Mouse (Mus musculus) forebrain, embryonic 15.5 days (tissue): ENCODE results near the gene Bola2. TPM values are rescaled to one million over a fixed set of nuclear protein-coding genes. Genes with fewer than 3 reads are reported as not detected.
"Not testable (repeated sequence)": the region's sequence is repeated elsewhere in the genome, so short reads cannot be mapped to it uniquely, and the experiment has no call there.

Experiments
- ATAC-seq: fragments of 200-750 bp; cut with Nextera tagmentation; replicated peaks from 2 replicates; pipeline ENCODE4 v1.8.0; 2017; ENCODE audit warnings: mild to moderate bottlenecking, moderate TSS enrichment, moderate library complexity
- H3K27ac ChIP-seq: fragments of 300-500 bp; sonication (generic); replicated peaks from 2 replicates; pipeline ENCODE4 v1.5.1; 2015; ENCODE audit warnings: mild to moderate bottlenecking, inconsistent platforms
- H3K27me3 ChIP-seq: fragments of 300-500 bp; sonication (generic); 2 replicates; pipeline ENCODE4 v1.6.1; 2015; ENCODE audit warnings: inconsistent platforms
- H3K36me3 ChIP-seq: fragments of 300-500 bp; sonication (generic); 2 replicates; pipeline ENCODE4 v1.6.1; 2015; ENCODE audit warnings: mild to moderate bottlenecking, inconsistent platforms
- H3K4me1 ChIP-seq: fragments of 300-500 bp; sonication (generic); 2 replicates; pipeline ENCODE4 v1.6.1; 2015; ENCODE audit warnings: inconsistent platforms
- H3K4me2 ChIP-seq: fragments of 300-500 bp; sonication (generic); replicated peaks from 2 replicates; pipeline ENCODE4 v1.6.1; 2015; ENCODE audit warnings: mild to moderate bottlenecking, inconsistent platforms
- H3K4me3 ChIP-seq: fragments of 300-500 bp; sonication (generic); 2 replicates; pipeline ENCODE4 v1.5.1; 2015; ENCODE audit warnings: mild to moderate bottlenecking, inconsistent platforms
- H3K9ac ChIP-seq: fragments of 300-500 bp; sonication (generic); replicated peaks from 2 replicates; pipeline ENCODE4 v1.6.1; 2015; ENCODE audit warnings: mild to moderate bottlenecking, inconsistent platforms
- H3K9me3 ChIP-seq: fragments of 300-500 bp; sonication (generic); 2 replicates; pipeline ENCODE4 v1.6.1; 2016; ENCODE audit warnings: inconsistent platforms
- WGBS: fragments of 180-500 bp; shearing (Covaris S2); methylation state at CpG from one replicate; pipeline ENCODE4 v1.1.7; 2015; ENCODE audit warnings: mixed read lengths; 5-methylcytosine and 5-hydroxymethylcytosine counted together
- polyA plus RNA-seq: library from polyadenylated mRNA; unstranded; fragments of >200 nt; fragmentation: Nextera tagmentation; extraction: Ambion mirVana; gene quantifications from 2 replicates; pipeline ENCODE4 v1.2.1, GENCODE M21; 2015

The Bola2 gene
- polyA plus RNA-seq, 1 experiment from 2014 or later: 141 TPM

DNA sequence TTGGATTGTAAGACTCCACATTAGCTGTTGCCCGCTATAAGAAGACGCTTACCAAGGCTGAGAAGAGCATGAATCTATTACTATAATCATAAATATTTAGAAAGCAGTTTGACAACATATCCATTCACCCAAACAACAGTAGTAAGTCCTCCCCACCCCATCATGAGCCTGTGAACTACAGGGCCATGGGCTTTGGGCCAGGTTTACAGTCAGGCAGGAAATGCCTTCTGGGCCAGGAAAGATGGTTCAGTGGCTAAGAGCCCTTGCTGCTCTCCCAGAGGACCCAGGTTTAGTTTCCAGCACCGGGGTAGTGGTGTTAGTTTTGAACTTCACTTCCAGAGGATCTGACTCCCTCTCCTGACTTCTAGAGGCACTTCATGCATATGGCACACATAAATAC is 22.4 kb downstream of the Bola2 start:
- no peak overlapping the region for H3K4me2 ChIP-seq
- no peak for ATAC-seq
- H3K27me3 ChIP-seq: no peaks in the 10 kb centered on the region
- WGBS: 95% methylated on average over 3 of the region's 3 CpGs
- no peaks in the 10 kb centered on the region for H3K4me1 ChIP-seq
- H3K9ac ChIP-seq: no peak overlapping the region
- H3K9me3 ChIP-seq: no peaks in the 10 kb centered on the region
- no peaks in the 10 kb centered on the region for H3K36me3 ChIP-seq
- H3K27ac ChIP-seq: no peak overlapping the region
- H3K4me3 ChIP-seq: no peak overlapping the region

- no peaks in the 10 kb centered on the region for H3K9me3 ChIP-seq
- no peak overlapping the region for H3K4me3 ChIP-seq
- no peak for ATAC-seq
- WGBS: 96% methylated on average over 5 of the region's 5 CpGs
- H3K4me2 ChIP-seq: no peak overlapping the region
- H3K36me3 ChIP-seq: no peaks in the 10 kb centered on the region
- H3K9ac ChIP-seq: no peak overlapping the region
- H3K27me3 ChIP-seq: no peaks in the 10 kb centered on the region
- H3K4me1 ChIP-seq: no peaks in the 10 kb centered on the region
- no peak overlapping the region for H3K27ac ChIP-seq
These were observed 23.7 kb downstream of the Bola2 start for GRCm38 (mm10) chr7:126718787-126719337.

- H3K9ac ChIP-seq: no peak overlapping the region
- no peaks in the 10 kb centered on the region for H3K36me3 ChIP-seq
- no peaks in the 10 kb centered on the region for H3K27me3 ChIP-seq
- H3K4me3 ChIP-seq: no peak overlapping the region
- no peak overlapping the region for H3K27ac ChIP-seq
- ATAC-seq: no peak
- H3K9me3 ChIP-seq: no peaks in the 10 kb centered on the region
- H3K4me1 ChIP-seq: no peaks in the 10 kb centered on the region
- H3K4me2 ChIP-seq: no peak overlapping the region
- WGBS: 93% methylated on average over 13 of the region's 13 CpGs
These were observed 26.4 kb downstream of the Bola2 start for GRCm38 (mm10) chr7:126721635-126722034.

- 83% methylated on average over 3 of the region's 3 CpGs for WGBS
- no peak for ATAC-seq
These were observed 29.9 kb downstream of the Bola2 start for GRCm38 (mm10) chr7:126725077-126725476.

GRCm38 (mm10) chr7:126725667-126726066 is 30.5 kb downstream of the Bola2 start:
- Histone ChIP-seq H3K4me2 (no peak overlapping the region), H3K9me3 (no peaks in the 10 kb centered on the region), H3K4me1 (no peaks in the 10 kb centered on the region), H3K9ac (no peak overlapping the region), H3K36me3 (no peaks in the 10 kb centered on the region), H3K4me3 (no peak overlapping the region), H3K27me3 (no peaks in the 10 kb centered on the region), H3K27ac (no peak overlapping the region)
- 90% methylated on average over 5 of the region's 5 CpGs for WGBS
- ATAC-seq: no peak

More at GRCm38 (mm10) chr7:126725077-126725476, 29.9 kb downstream of the Bola2 start:
- H3K4me2 ChIP-seq: no peak overlapping the region
- no peak overlapping the region for H3K27ac ChIP-seq
- no peak overlapping the region for H3K4me3 ChIP-seq
- H3K36me3 ChIP-seq: no peaks in the 10 kb centered on the region
- H3K9me3 ChIP-seq: no peaks in the 10 kb centered on the region
- H3K27me3 ChIP-seq: no peaks in the 10 kb centered on the region
- no peaks in the 10 kb centered on the region for H3K4me1 ChIP-seq
- no peak overlapping the region for H3K9ac ChIP-seq

GRCm38 (mm10) chr7:126730256-126730789 is 35.1 kb downstream of the Bola2 start:
- H3K27me3 ChIP-seq, H3K36me3 ChIP-seq, H3K4me2 ChIP-seq, H3K27ac ChIP-seq, H3K9ac ChIP-seq, ATAC-seq, H3K4me3 ChIP-seq, H3K4me1 ChIP-seq, H3K9me3 ChIP-seq: not testable (repeated sequence)
- 89% methylated on average over 4 of the region's 4 CpGs for WGBS

DNA sequence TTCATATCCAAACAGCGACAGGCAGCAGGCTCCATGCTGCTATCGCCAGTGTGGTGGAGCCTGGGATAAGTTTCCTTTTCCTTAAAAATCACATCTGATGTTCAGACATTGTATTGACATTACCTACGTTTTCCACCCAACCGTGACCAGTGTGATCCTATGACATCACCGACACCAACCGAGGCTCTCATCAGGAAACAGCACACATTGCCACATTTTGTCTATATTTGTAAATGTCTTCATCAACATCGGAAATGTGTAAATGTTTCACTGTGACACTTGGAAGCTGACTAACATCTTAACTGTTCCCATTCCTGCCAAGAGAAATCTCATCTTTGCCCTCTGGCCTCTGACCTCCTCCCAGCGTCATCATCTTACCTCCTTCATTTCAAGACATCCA is 40.9 kb downstream of the Bola2 start:
- Histone ChIP-seq H3K4me3 (no peak overlapping the region), H3K36me3 (no peaks in the 10 kb centered on the region), H3K9ac (no peak overlapping the region), H3K27me3 (no peaks in the 10 kb centered on the region), H3K4me1 (0 out of 2 replicates have a peak, but pooled peaks cover 7% of the 10 kb centered on the region), H3K9me3 (no peaks in the 10 kb centered on the region), H3K27ac (no peak overlapping the region), H3K4me2 (no peak overlapping the region)
- 90% methylated on average over 8 of the region's 8 CpGs for WGBS
- ATAC-seq: no peak

- Histone ChIP-seq H3K27me3 (no peaks in the 10 kb centered on the region), H3K27ac (no peak overlapping the region), H3K9me3 (no peaks in the 10 kb centered on the region), H3K4me3 (no peak overlapping the region), H3K9ac (no peak overlapping the region), H3K36me3 (no peaks in the 10 kb centered on the region), H3K4me2 (no peak overlapping the region), H3K4me1 (0 out of 2 replicates have a peak, but pooled peaks cover 7% of the 10 kb centered on the region)
- WGBS: 81% methylated on average over 17 of the region's 17 CpGs
- no peak for ATAC-seq
These were observed 44.4 kb downstream of the Bola2 start for GRCm38 (mm10) chr7:126739551-126739950.

DNA sequence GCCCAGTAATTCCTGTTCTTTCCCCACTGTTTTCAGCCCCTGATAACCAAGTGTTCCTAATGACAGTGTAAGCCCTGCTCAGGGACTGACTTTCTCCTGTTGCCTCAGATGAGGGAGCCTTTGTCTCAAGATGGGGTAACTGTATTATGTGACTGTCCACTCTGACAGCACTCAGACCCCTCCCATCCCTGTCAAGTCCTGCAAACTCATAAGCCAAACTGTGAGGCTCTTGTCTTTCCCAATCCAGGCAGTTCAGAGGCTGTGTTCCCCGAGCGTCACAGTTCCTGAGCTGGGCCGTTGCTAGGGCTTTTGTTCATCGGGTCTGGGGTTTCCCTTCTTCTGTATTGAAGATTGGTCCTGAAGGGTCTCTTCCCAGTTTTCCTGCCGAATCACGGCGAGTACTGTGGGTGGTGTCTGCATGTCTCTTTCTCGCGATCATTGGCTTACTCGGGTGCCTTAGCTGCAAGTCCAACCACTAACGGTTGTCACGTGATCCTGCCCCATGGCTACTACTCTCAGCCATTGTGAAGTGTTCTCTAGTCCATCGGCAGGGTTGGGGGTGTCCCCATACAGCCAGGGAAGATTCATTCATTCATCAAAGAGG is 45.0 kb downstream of the Bola2 start:
- Histone ChIP-seq H3K27ac (no peak overlapping the region), H3K4me1 (0 out of 2 replicates have a peak, but pooled peaks cover 7% of the 10 kb centered on the region), H3K36me3 (no peaks in the 10 kb centered on the region), H3K4me3 (no peak overlapping the region), H3K27me3 (no peaks in the 10 kb centered on the region), H3K4me2 (no peak overlapping the region), H3K9ac (no peak overlapping the region), H3K9me3 (no peaks in the 10 kb centered on the region)
- 72% methylated on average over 13 of the region's 13 CpGs for WGBS
- no peak for ATAC-seq

DNA sequence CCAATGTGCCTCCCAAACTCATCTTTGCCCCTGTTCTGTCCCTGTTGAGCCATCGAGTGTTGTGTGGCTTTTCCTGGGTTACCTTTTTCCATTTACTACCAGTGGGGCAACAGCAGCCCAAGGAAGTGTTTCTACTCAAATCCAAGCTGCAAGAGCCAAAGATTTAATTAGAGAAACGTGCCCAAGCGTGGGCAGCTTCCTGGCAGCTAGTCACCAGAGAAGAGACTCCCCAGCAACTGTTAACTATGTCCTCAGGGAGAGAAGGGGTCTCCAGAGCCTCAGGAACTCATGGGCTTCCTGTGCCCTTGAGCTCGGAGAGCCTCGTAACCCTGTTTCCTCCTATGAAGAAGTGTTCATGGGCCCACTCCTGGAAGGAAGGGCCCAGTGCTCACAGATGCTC is 45.8 kb downstream of the Bola2 start:
- no peak for ATAC-seq
- Histone ChIP-seq H3K4me3 (no peak overlapping the region), H3K27me3 (no peaks in the 10 kb centered on the region), H3K9ac (no peak overlapping the region), H3K27ac (no peak overlapping the region), H3K4me1 (0 out of 2 replicates have a peak, but pooled peaks cover 7% of the 10 kb centered on the region), H3K4me2 (no peak overlapping the region), H3K9me3 (no peaks in the 10 kb centered on the region), H3K36me3 (no peaks in the 10 kb centered on the region)
- WGBS: 84% methylated on average over 5 of the region's 5 CpGs

DNA sequence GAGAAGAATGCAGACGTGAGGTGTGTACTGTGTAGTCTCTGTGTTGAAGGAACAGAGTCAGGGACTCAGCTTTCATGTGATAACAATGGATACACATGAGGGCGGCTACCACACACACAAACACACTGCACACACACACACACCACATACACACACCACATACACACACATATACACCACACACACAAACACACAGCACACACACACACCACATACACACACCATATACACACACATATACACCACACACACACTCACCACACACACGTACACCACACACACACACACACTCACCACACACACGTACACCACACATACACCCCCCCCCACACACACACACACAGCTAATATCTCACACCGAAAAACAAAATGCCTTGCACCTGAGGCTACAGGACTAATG is 46.3 kb downstream of the Bola2 start:
- WGBS: 87% methylated on average over 5 of the region's 5 CpGs
- H3K27ac ChIP-seq: no peak overlapping the region

GRCm38 (mm10) chr7:126741964-126742482 is 46.8 kb downstream of the Bola2 start:
- Histone ChIP-seq H3K4me3 (no peak overlapping the region), H3K27ac (no peak overlapping the region), H3K4me2 (no peak overlapping the region), H3K27me3 (no peaks in the 10 kb centered on the region), H3K9me3 (no peaks in the 10 kb centered on the region), H3K9ac (no peak overlapping the region), H3K4me1 (0 out of 2 replicates have a peak, but pooled peaks cover 7% of the 10 kb centered on the region), H3K36me3 (no peaks in the 10 kb centered on the region)
- no peak for ATAC-seq
- WGBS: 92% methylated on average over 13 of the region's 13 CpGs

More for the DNA sequence above, 46.3 kb downstream of the Bola2 start:
- Histone ChIP-seq H3K9ac (no peak overlapping the region), H3K27me3 (no peaks in the 10 kb centered on the region), H3K4me1 (0 out of 2 replicates have a peak, but pooled peaks cover 7% of the 10 kb centered on the region), H3K9me3 (no peaks in the 10 kb centered on the region), H3K36me3 (no peaks in the 10 kb centered on the region), H3K4me3 (no peak overlapping the region), H3K4me2 (no peak overlapping the region)
- no peak for ATAC-seq
